Mouse (Mus musculus) forelimb bud, embryonic 11.5 days (tissue): Measurements from ENCODE around the gene Tmem167.
"Not testable (repeated sequence)": the region's sequence is repeated elsewhere in the genome, so short reads cannot be mapped to it uniquely, and the experiment has no call there.

Experiments
- DNase-seq: peaks from one replicate; pipeline ENCODE4 v3.0.0-alpha.2; 2012; ENCODE audit warnings: low read depth, low spot score

The Tmem167 gene

DNA sequence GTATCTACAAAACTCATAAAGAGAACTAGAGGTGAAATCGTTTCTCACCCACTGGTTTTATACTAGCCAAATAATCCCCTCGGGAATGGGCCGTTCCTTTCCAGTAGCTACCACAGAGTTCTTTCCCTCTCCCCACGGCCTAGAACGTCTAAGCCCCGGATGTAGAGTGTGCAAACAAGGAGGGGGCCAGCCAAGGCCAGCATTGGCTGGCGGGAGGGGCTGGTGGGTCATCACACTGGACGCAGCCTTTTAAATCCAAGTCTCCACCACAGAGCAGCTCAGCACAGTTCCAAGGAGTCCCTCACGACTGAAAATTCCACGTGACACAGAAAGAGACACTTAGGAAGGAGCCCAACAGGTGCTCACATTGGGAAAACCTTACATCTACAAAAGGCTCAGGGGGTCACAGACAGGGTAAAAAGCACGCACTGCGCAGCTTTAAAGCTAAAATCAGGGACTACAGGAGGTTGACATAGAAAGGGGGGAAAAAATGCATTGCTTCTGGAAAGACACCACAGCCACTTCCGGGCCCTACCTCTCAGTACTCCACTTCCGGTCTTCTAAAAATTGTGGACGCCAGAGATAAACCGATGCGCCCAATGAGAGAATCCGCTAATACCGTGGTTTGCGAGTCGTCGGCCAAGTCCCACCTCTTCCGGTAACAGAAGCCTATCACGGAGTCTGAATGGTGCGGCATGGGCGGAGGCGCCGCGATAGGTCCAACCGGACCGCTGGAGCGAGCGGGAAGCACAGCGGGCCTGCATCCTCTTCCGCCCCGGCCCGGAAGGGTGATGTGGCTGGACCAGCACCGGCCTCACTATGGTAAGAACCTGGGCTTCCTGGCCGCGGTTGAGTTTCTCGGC, at the start of gene Tmem167, which contains the start of gene Xrcc4:
Tmem167 (plus strand) TSS at position 162 of the 863 bp plus-strand sequence.
Xrcc4 (minus strand) TSS at position 647 of the 863 bp plus-strand sequence.
- peak; percentile 96 for DNase-seq

DNA sequence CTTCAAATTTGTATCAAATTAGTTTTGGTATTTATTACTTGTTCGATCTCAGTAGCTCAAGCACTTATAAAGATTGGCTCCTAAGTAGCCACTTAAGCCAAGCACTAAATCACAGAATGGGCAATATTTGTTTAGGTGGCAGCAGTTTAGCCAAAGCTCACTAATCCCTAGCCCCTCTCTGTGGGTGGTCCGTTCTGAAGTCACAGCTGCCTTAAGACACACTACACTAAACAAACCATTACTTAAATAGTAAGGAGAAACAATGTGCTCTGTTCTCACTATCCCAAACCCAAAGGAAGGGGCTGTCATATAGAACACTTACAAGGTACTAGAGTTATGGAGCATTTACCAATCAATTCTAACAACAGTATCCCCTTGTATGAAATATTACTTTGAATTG, 49.3 kb upstream of the Tmem167 start:
- DNase-seq = peak; percentile 62

DNA sequence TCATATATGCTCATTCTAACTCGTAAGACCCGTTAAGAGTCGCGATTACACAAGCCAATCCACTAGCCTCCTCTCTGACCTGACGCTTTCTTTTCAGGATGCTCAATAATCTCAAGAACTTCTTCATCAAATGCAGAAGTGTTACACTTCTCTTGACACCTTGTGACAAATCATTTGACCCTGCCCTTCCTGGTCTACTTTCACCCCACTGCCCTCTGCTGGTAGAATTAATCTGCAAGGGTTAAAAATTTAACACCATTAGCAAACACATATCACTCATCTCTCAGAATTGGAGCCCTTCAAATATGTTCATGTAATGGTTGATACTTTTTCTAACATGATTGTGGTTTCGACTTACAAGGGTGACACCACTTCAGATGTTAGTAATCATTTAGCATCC, 37.2 kb upstream of the Tmem167 start:
- no peak for DNase-seq

DNA sequence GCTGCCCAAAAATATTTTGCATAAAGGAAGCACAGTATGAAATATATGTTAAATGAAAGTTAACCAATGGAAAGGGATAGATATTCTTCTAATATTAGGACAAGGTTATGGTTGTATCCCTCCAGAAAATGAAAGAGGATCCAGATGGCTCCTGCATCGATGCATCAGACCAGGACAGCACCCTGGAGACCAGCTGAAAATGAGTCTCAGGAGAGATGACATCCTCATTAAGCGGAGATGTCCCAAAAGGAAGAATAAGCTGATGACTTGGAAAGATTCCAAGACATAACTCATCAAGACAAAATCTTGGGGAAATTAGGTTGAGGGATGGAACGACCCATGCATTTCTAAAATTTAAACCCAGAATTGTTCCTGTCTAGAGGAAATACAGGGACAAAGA, 36.5 kb upstream of the Tmem167 start:
- DNase-seq = no peak

DNA sequence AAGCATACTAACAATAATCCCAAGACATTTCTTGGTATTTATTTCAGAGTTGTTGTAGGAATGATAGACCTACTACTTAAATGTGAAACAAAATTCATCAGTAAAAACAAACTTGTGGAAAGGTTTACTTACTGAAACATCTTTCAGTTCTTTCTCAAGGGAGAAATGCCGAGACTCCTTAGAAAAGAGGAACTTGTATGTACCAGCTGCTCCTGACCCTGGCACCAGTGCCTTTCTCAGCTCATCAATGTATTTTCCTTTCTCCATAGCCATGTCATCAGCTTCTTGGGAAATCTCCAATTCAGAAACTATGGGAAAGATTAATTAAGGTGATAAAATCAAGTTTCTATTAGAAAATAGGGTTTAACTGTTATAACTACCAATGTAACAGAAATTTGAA, 27.0 kb upstream of the Tmem167 start:
- no peak for DNase-seq

DNA sequence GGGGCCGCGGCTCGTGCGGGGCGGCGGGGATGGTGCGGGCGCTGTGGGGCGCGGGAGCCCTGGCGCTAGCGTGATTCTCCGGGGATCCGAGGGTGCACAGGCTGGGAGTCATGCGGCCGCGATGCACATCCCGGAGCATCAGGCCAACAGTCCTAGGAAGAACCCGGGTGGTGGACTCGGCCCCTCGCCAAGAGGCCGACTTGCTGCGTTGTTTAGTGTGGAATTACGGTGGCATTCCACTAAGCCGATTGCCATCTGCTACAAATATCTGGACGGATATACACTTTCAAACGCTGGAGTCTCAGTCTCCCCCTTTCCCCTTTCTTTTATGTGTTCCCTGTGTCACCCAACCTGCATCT, 881 bp downstream of the Tmem167 start:
- no peak for DNase-seq

DNA sequence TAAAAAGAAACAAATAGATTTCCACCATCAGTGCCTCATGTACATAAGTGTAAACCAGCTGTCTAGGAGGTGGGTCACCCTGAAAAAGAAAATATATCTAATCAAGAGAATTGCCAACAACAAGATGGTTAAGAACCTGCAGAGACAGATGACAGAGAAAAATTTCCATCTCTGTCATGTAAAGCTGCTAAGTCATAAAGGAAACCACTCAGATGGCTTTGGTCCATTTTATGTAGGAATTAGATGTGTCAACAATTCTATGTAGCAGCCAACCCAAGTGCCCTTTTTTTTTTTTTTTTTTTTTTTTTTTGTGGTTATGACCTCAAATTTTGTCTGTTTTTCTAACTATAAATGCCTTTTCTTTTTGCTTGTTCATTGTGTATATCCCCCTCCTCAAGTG, 12.6 kb downstream of the Tmem167 start:
- DNase-seq = no peak

DNA sequence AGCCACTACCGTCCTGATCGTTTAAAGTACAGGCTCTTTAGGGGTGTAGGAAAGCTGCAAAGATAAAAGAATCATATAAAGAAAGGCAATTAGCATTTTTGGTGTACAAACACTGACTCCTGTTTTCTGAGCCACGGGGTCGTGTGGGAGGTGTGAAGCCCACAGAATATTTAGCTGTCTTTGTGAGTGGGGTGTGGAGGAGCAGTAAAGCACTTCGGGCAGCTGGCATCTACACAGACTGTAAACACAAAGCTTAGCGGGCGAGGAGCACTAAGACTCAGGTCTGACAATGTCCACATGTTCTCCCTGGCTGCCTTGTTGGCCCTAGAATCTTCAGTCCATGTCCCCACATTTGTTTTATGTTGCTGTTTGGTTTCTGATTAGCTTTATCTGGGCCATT, 17.2 kb downstream of the Tmem167 start:
- DNase-seq = no peak

DNA sequence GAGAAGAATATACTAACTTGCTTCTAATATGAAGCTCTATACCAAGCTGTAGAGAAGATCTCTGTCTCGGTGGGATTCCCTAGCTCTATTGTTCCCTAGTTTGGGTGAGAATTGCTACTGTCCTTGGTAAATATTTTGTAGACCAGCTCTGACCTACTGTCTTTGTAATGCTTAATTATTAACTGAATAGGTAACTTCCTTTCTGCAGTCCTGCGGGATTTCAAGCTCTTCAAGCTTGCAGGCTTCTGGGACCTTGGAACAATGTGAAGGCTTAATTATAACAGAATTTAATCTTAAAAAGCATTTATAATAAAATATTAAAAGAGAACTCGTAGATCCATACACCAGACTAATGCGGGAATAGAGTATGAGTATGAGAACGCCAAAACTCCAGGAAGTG, 19.8 kb downstream of the Tmem167 start:
- DNase-seq = not testable (repeated sequence)

DNA sequence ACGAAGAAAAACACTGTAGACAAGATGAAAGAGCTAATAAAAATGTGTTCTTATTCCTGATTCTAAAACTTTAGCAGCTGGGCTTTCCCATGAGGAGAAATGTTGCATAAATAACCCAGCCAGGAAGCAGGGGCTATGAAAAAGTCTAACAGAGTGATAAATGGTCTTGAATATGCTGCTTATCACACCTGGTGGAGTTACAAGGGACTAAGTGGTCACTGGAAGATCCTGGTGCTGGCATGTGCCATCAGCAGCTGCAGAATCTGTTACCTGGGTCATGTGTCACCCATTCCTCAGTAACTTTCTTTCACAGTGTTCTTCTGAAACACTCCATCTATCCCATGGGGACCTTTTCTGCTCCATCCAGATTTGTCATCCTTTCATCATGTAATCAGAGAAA, 22.8 kb downstream of the Tmem167 start:
- DNase-seq = peak; percentile 14

DNA sequence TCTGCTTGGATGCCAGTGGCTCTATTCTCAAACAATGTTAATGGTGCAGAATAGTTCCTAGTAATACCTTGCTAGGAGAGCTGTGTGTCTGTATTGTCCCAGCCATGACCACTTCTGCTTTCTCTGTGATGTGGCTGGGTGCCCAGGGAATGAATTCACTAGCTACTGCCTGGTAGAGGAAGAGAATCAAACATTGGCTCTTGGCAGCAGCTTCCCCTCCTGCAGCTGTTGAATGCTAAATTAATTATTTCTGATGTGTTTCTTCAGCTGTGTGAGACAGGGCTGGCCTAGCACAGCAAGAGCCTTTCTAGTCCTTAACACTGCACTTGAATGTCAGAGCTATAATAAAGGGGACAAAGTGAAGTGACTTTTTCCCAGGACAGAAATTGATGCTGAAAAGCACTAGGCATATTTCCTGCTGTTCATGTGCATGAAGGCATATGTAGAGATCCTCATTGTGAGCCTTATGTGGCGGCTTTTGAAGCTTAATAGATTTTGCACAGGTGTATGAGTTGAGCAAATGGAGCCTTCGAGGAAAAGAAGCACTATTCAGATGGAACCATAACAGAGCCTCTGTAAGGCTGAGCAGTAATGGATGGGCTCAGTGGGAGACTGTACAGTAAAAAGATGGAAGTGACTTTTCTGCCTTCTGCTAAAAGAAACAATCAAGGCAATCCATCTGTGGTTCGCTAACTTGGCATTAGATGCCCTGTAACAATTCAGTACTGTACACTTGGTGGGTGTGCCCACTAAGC, 47.4 kb downstream of the Tmem167 start:
- DNase-seq = no peak

DNA sequence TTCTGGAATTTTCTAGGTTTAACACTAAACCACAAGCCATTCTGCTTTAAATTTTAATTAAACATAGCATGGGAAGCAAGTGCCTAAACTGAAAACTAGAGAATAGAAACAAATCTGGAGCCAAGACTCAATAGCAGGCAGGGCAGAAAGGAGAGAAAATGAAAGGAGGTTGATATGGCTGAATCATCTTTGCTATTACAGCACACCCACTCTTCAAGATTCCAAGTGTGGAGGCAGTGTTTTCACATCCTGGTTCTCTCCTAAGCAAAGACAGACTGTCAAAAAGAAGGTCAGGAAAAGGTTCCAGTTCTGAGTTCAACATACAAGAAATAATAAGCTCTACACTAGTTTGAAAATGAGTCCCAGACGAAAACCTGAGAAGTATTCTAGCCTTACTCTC, 52.8 kb downstream of the Tmem167 start:
- DNase-seq = no peak

DNA sequence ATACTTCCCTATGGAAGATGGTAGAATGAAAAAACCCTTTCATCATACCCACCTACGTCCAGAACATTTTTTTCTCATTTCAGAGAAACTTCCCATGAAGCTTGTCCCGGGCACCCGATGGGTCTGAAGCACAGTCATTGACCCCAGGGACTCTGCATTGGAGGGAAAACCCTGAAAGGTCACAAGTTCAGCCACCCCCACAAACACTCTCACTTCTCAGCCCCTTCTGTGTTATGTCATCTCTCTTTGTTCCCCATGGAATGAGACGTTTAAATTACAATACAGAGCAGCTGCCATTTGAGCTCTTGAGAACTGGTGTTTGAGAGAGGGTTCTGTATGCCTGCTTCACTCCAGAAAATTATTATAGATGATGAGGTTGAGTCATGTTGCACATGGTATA, 54.3 kb downstream of the Tmem167 start:
- peak; percentile 44 for DNase-seq

DNA sequence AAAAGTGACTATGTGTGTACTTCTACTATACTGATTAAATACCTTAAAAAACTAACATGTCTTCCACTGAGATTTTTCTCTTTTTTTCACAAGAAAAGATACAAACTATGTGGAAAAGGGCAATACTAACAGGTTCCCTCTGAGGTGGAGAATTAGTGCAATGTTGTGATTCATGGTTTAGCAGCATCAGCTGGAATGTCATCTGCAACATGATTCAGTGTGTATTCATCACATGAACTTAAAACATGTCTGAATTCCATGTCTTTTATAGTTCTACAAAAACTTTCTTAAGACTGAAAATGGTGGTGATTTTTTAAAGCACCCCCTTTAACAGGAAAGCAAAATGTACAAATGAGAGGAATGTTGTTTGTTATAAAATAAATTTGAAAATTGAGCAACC, 63.0 kb downstream of the Tmem167 start:
- DNase-seq = no peak

DNA sequence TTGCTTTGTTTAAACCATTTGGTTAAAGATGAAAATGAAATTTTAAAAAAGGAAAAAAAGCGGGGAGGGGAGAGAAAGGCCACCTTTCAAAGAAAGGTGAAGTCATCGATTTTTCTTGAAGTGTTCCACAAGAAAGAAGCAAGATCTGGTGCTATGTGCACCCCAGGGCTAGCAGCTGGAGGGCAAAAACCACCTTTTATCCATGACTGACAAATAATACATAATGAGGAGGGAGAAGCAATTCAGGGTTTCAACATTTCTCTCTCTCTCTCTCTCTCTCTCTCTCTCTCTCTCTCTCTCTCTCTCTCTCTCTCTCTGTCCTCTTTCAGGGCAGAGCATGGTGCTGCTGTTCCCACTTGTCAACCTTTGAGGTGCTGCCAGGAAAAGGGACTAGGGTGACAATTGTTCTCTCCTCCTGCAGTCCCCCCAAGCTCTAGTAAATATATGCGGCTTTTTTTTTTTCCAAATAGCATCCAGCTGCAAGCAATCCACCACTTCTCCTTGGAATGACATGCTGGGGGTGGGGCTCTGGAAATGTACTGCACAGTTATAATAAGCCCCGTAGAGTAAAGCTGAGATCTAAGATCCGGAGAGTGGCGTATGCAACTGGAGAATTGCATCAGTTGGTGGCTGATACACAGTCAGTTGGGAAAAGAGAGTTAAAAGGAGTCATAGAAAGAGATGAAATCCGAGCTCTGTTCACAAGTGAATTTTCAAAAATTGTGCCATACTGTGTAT, 63.8 kb downstream of the Tmem167 start:
- peak; percentile 57 for DNase-seq

DNA sequence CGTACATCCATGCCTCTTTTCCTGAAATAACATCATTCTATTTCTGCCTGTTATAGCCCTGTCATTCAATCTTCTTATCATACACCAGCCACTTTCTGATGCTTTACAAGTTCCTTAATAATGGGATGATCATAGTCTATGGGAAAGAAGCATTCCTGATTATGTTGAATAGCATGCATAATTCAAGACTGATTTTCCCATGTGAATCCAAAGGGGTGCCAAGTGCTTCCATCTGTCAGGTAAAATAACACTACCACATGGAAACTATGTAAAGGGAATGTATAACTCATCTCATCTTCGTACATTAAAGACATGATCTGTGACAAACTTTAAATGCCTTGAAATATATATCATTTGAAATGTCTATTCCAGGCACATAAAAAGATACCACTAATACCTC, 75.2 kb downstream of the Tmem167 start:
- no peak for DNase-seq

DNA sequence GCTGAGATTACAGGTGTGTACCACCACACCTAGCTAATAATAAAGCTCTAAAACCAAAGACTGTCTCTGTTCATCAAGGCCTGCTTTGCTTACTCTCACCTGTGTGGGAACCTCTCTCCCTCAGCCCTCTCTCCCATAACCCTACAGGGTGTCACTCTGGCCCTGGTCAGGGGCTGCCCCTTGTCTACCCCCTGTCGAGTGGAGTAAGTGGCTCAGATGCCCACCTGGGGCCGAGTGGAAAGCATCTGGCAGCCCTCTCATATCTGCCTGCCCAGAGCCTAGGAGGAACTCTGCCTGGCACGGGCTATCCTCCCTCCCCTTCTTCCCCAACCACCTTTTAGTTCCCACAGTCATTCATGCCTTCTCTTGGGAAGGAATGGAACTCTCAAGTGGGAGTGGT, 78.1 kb downstream of the Tmem167 start:
- no peak for DNase-seq

DNA sequence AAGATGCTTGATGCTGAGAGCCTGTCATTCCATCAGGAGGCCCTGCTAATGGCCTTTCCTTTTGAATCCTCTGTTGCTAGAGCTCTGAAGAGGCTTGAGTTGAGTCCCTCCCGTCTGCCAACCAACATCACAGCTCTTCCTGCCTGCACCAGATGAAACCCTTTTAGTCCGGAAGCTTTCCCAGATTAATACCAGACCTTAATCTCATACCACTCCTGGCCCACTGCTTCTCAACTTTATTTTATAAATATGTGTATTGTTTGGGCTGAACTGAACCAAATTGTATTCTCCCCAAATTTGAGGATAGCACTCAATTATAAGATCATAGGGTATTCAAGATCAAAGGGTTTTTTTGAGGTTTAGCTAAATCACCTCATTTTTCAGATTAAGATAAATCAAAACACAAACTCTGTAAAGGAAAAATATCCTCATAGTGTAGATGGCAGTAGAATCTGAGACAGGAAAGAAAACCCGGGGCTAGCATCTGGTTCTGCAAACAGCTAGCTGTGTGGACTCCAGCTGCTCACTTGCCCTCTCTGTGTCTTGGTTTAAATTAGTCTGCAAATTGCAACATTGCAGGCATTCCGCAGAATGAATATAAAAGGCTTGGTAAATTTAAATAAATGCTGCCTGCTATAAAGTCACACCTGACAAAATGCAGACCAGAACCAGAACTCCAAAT, 81.3 kb downstream of the Tmem167 start:
- peak; percentile 25 for DNase-seq

DNA sequence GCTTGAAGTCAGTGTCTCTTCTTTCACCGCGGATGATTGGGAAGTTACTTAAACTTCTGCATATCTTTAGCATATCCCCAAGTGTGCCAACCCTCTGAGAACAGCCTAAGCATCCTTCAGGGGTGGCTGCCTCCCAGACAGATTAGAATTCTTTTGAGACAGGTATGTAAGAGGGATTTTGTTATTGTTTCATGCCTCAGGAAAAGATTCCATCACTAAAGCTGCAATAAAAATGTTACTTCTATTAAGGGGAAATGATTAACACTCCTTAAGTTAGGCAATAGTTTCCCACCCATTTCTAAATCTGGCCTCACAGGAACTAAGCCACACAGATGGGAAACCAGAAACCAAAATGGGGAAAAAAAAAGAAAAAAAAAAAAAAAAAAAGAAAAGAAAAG, 81.9 kb downstream of the Tmem167 start:
- DNase-seq = no peak

DNA sequence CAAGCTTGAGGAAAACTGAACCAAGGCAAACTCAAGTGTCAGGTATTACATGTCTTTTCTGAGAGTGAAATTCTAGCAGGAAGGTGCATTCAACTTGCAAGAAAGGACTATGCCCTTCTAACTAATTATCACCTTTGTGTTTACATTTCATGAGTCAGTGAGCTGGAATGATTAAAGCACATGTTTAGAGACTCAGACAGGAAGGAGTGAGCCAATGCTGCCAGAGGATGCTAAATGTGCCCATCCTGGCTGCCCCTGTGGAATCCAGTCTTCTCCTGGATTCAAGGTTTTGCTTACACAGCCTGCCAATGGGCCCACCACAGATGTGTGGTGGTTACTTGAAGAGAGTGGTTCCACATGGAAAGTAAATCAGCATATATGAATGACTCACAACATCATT, 82.5 kb downstream of the Tmem167 start:
- DNase-seq = no peak

DNA sequence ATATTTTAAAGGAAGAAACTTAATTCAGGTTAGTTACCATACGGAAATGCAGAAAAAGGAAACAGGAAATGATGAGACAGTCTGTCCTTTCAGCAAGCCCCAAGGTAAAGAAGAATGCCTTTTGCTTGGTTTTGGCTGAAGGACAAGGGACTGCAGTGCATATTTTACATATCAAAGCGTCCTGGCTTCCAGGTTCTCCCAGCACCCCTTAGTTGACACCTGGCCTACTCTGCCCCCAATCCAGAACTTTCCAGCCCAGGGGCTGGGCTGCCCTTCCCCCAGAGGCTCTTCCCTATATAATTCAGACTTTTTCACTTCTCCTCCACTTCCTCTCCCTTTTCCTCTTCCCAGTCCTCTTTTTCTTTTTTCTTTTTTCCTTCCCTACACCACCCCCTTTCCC, 86.7 kb downstream of the Tmem167 start:
- no peak for DNase-seq

DNA sequence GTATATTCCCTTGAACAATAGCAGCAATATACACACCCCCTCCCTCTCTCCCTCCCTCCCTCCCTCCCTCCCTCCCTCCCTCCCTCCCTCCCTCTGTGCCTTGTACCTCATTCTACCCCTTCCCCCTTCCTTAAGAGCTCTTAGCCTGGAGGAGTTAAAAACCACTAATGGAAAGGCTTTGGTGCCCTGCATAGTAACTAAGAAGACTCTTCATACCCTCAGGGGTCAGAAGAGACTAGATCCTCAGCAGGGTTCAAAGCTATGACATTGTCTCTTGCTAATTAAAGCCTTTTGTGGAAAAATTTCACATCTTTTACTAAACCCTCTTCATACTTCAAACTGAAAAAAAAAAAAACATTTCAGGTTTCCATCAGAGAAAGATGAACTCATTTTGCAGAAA, 93.3 kb downstream of the Tmem167 start:
- no peak for DNase-seq
